Mouse (Mus musculus): ENCODE results near the gene Inca1. TPM values are rescaled to one million over a fixed set of nuclear protein-coding genes. Genes with fewer than 3 reads are reported as not detected.

The Inca1 gene
- polyA plus RNA-seq, 1 experiment from 2014 or later, result 0.99 TPM

DNA sequence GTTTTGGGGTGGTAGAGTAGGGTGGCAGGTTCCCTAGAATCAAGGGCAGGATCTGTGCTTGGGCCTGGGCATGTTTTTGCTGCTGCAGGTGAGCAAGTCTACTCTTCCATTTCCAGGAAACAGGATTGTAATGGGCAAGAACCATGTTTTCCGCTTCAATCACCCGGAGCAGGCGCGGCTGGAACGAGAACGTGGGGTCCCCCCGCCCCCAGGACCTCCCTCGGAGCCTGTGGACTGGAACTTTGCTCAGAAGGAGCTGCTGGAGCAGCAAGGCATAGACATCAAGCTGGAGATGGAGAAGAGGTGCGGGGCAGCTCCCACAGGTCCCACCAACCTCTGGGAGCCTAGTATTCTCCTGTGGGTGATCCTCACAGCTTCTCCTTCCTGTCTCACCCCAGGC is 24.8 kb upstream of the Inca1 start:
- Histone ChIP-seq H3K36me3 (peaks cover 88% of the 10 kb centered on the region), H3K9ac (no peak overlapping the region), H3K9me3 (replicated peaks) (no peaks in the 10 kb centered on the region), H3K27ac (no peak overlapping the region), H3K4me2 (replicated peaks) (no peak overlapping the region), H3K27me3 (no peaks in the 10 kb centered on the region), H3K4me3 (no peak overlapping the region), H3K4me1 (no peaks in the 10 kb centered on the region)
- ATAC-seq (ENCODE audit: low FRiP score), result no peak
- 92% methylated on average over 9 of the region's 9 CpGs for whole genome bisulfite sequencing

- peaks cover 91% of the 10 kb centered on the region for H3K36me3 ChIP-seq
Measured at GRCm38 (mm10) chr11:70721072-70721471, 21.1 kb upstream of the Inca1 start.

GRCm38 (mm10) chr11:70720567-70720966 is 20.6 kb upstream of the Inca1 start:
- H3K4me1 ChIP-seq, result no peaks in the 10 kb centered on the region
- no peaks in the 10 kb centered on the region for H3K9me3 ChIP-seq (replicated peaks)
- no peak overlapping the region for H3K4me3 ChIP-seq
- H3K36me3 ChIP-seq, result peaks cover 88% of the 10 kb centered on the region
- H3K4me2 ChIP-seq (replicated peaks), result no peak overlapping the region
- H3K27ac ChIP-seq, result no peak overlapping the region
- ATAC-seq (ENCODE audit: low FRiP score), result no peak
- H3K27me3 ChIP-seq, result no peaks in the 10 kb centered on the region
- no peak overlapping the region for H3K9ac ChIP-seq
- WGBS, result 93% methylated on average over 3 of the region's 3 CpGs

More at GRCm38 (mm10) chr11:70721072-70721471, 21.1 kb upstream of the Inca1 start:
- Histone ChIP-seq H3K4me1 (no peaks in the 10 kb centered on the region), H3K27ac (no peak overlapping the region), H3K27me3 (no peaks in the 10 kb centered on the region), H3K9me3 (replicated peaks) (no peaks in the 10 kb centered on the region), H3K4me3 (no peak overlapping the region), H3K4me2 (replicated peaks) (no peak overlapping the region), H3K9ac (no peak overlapping the region)
- WGBS, result 95% methylated on average over 3 of the region's 3 CpGs
- no peak for ATAC-seq (ENCODE audit: low FRiP score)

GRCm38 (mm10) chr11:70718481-70718880 is 18.5 kb upstream of the Inca1 start:
- no peaks in the 10 kb centered on the region for H3K27me3 ChIP-seq
- 83% methylated on average over 5 of the region's 5 CpGs for WGBS
- no peak overlapping the region for H3K4me2 ChIP-seq (replicated peaks)
- no peak overlapping the region for H3K9ac ChIP-seq
- no peak for ATAC-seq (ENCODE audit: low FRiP score)
- H3K4me1 ChIP-seq, result no peaks in the 10 kb centered on the region
- H3K36me3 ChIP-seq, result peaks cover 67% of the 10 kb centered on the region
- H3K27ac ChIP-seq, result no peak overlapping the region
- H3K4me3 ChIP-seq, result no peak overlapping the region
- H3K9me3 ChIP-seq (replicated peaks), result no peaks in the 10 kb centered on the region

GRCm38 (mm10) chr11:70715832-70716231 is 15.9 kb upstream of the Inca1 start:
- no peaks in the 10 kb centered on the region for H3K27me3 ChIP-seq
- H3K27ac ChIP-seq, result no peak overlapping the region
- no peaks in the 10 kb centered on the region for H3K9me3 ChIP-seq (replicated peaks)
- H3K4me1 ChIP-seq, result no peaks in the 10 kb centered on the region
- no peak overlapping the region for H3K4me3 ChIP-seq
- H3K9ac ChIP-seq, result no peak overlapping the region
- peaks cover 66% of the 10 kb centered on the region for H3K36me3 ChIP-seq
- ATAC-seq (ENCODE audit: low FRiP score), result no peak
- H3K4me2 ChIP-seq (replicated peaks), result no peak overlapping the region
- WGBS, result 91% methylated on average over 6 of the region's 6 CpGs

DNA sequence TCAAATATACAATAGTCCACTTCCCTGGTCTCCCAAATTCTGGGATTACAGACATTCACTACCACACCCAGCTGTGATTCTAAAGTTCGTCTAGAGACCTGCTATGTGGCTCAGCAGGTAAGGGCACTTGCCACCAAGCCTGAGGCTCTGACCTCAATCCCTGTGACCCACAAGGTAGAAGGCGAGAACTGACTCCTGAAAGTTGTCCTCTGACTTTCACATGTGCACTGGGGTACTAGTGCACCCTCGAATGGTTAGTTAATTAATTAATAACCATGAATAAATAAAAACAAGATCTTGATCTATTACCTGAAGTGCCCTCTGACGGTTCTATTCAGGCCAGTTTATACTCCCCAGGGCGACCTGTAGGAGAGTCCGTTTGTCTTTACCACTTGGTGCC is 13.3 kb upstream of the Inca1 start:
- no peaks in the 10 kb centered on the region for H3K4me1 ChIP-seq
- H3K27ac ChIP-seq, result no peak overlapping the region
- no peak for ATAC-seq (ENCODE audit: low FRiP score)
- no peaks in the 10 kb centered on the region for H3K9me3 ChIP-seq (replicated peaks)
- H3K9ac ChIP-seq, result no peak overlapping the region
- 89% methylated on average over 6 of the region's 6 CpGs for WGBS
- peaks cover 61% of the 10 kb centered on the region for H3K36me3 ChIP-seq
- H3K4me3 ChIP-seq, result no peak overlapping the region
- H3K27me3 ChIP-seq, result no peaks in the 10 kb centered on the region
- H3K4me2 ChIP-seq (replicated peaks), result no peak overlapping the region

DNA sequence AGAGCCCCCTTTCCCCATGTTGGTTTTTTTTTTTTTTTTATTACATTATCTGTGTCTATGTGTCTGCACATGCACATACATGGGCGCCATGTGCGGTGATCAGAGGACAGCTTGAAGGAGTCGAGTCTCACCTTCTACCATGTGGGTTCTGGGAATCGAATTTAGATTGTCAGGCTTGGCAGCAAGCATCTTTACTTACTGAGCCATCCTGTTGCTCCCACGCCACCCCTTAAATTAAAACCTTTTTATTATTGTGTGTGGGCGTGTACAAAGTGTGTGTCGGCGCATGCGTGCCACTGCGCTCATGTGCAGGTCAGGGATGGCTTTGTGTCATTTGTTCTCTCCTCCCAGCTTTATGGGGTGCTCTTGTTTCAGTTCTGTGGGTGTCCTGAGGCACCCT is 11.1 kb upstream of the Inca1 start:
- H3K4me1 ChIP-seq, result no peaks in the 10 kb centered on the region
- no peaks in the 10 kb centered on the region for H3K27me3 ChIP-seq
- H3K4me3 ChIP-seq, result no peak overlapping the region
- H3K36me3 ChIP-seq, result peaks cover 62% of the 10 kb centered on the region
- no peak overlapping the region for H3K4me2 ChIP-seq (replicated peaks)
- no peaks in the 10 kb centered on the region for H3K9me3 ChIP-seq (replicated peaks)
- ATAC-seq (ENCODE audit: low FRiP score), result no peak
- WGBS, result 96% methylated on average over 10 of the region's 10 CpGs
- no peak overlapping the region for H3K27ac ChIP-seq
- no peak overlapping the region for H3K9ac ChIP-seq

DNA sequence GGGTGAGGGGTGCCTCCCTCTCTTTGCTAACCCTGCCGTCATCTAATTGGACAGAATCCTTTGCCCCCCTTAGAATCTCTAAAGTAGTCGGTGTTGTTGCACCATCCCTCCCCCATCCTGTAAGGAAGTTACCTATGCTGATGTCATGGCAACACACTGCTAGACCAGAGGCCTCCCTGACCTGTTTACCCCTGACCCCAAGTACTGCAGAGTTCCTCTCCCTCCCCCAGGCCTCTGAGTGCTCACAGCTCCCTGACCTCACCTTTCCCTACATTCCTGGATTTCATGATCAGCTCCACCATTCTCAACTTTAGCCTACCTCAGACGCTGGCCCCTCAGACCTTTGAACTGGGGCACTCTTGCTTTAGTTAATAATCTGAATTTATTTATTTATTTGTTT is 6.2 kb upstream of the Inca1 start:
- H3K27ac ChIP-seq, result no peak overlapping the region
- 91% methylated on average over 3 of the region's 3 CpGs for WGBS
- peaks cover 18% of the 10 kb centered on the region for H3K4me1 ChIP-seq
- H3K4me2 ChIP-seq (replicated peaks), result no peak overlapping the region
- H3K4me3 ChIP-seq, result no peak overlapping the region
- no peak overlapping the region for H3K9ac ChIP-seq
- no peak for ATAC-seq (ENCODE audit: low FRiP score)
- peaks cover 68% of the 10 kb centered on the region for H3K36me3 ChIP-seq
- H3K9me3 ChIP-seq (replicated peaks), result no peaks in the 10 kb centered on the region
- no peaks in the 10 kb centered on the region for H3K27me3 ChIP-seq

- no peak overlapping the region for H3K4me3 ChIP-seq
- H3K9me3 ChIP-seq (replicated peaks), result no peaks in the 10 kb centered on the region
- no peak for ATAC-seq (ENCODE audit: low FRiP score)
- no peak overlapping the region for H3K27ac ChIP-seq
- no peaks in the 10 kb centered on the region for H3K27me3 ChIP-seq
- 0 out of 2 replicates have a peak overlapping the region, but pooled peaks have one; percentile 35 for H3K9ac ChIP-seq
- H3K4me1 ChIP-seq, result peaks cover 27% of the 10 kb centered on the region
- H3K36me3 ChIP-seq, result peaks cover 40% of the 10 kb centered on the region
- no peak overlapping the region; the same call in 1 of the 2 replicates for H3K4me2 ChIP-seq (replicated peaks)
- whole genome bisulfite sequencing, result 84% methylated on average over 6 of the region's 6 CpGs
Measured at GRCm38 (mm10) chr11:70702781-70703180, 2.8 kb upstream of the Inca1 start.

DNA sequence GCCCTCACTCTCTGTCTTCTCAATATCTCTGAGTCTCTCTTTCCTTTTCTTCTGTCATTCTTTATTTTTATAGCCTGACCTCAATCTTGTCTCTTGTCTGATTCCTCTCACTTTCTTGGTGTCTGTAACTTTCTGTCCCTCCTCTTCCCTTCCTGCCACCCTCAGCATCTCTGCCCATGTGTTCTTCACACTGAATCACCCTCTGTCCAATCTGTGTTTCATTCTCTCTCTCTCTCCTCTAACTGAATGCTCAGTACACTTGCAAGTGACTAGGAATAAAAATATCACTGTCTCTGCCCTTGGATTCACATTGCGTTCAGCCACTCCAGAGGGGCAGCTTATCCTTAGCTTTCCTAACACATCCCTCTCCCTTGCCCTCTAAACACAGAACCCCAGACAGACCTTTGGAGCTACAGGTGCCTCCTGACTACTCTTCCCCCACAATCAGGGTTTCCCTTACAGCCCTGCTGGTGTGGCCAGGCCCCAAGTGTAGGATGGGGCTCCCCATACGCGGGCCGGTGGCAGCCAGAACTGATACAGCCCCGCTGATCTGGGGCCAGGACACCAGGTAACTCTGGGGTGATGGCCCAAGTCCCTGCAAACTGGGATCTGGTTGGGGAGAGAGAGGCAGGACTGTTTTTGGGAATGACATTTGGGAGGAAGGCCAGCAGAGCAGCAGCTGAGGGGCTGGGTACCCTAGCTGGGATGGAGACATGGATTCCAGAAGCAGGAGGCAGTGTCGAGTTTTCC is 2.2 kb upstream of the Inca1 start:
- peak overlapping the region; percentile 35 for H3K9ac ChIP-seq

GRCm38 (mm10) chr11:70701221-70701955 is 1.4 kb upstream of the Inca1 start:
- 13% methylated on average over 10 of the region's 10 CpGs for WGBS
- H3K4me1 ChIP-seq, result peaks cover 27% of the 10 kb centered on the region
- H3K9ac ChIP-seq, result peak overlapping the region; percentile 91
- peaks cover 26% of the 10 kb centered on the region for H3K36me3 ChIP-seq
- H3K4me2 ChIP-seq (replicated peaks), result peak overlapping the region; percentile 74
- H3K27ac ChIP-seq, result no peak overlapping the region
- no peaks in the 10 kb centered on the region for H3K9me3 ChIP-seq (replicated peaks)
- ATAC-seq (ENCODE audit: low FRiP score), result no peak
- peak overlapping the region; percentile 91 for H3K4me3 ChIP-seq
- H3K27me3 ChIP-seq, result no peaks in the 10 kb centered on the region

More for the DNA sequence above, 2.2 kb upstream of the Inca1 start:
- H3K4me2 ChIP-seq (replicated peaks), result peak overlapping the region; percentile 74
- 80% methylated on average over 6 of the region's 6 CpGs for WGBS
- no peaks in the 10 kb centered on the region for H3K9me3 ChIP-seq (replicated peaks)
- H3K27me3 ChIP-seq, result no peaks in the 10 kb centered on the region
- ATAC-seq (ENCODE audit: low FRiP score), result no peak
- H3K36me3 ChIP-seq, result peaks cover 34% of the 10 kb centered on the region
- peaks cover 27% of the 10 kb centered on the region for H3K4me1 ChIP-seq
- H3K4me3 ChIP-seq, result peak overlapping the region; percentile 91
- H3K27ac ChIP-seq, result no peak overlapping the region

DNA sequence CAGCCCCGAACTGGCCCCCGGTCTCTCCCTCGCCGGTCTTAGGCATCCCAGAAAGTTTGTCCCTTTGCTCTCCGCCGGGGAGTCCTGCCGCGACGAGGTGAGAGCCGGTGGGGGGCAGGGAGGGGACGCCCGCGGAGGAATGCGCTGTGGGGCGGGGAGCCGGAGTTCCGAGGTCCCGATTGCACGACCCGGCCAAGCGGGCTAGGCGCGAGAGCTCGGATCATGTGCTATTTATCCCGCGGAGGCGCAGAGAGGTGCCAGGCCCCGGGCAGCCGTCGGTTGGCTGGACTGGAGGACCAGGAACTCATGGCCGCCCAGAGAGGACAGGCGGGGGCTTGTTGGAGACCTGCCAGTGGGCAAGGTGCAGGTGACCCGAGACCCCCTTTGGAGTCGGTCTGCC is 658 bp upstream of the Inca1 start:
- peak overlapping the region; percentile 89 for H3K27ac ChIP-seq
- H3K9ac ChIP-seq, result peak overlapping the region; percentile 91
- peak; percentile 55 for ATAC-seq (ENCODE audit: low FRiP score)
- peak overlapping the region; percentile 74 for H3K4me2 ChIP-seq (replicated peaks)
- H3K27me3 ChIP-seq, result no peaks in the 10 kb centered on the region
- H3K4me3 ChIP-seq, result peak overlapping the region; percentile 91
- H3K4me1 ChIP-seq, result peaks cover 27% of the 10 kb centered on the region
- peaks cover 18% of the 10 kb centered on the region for H3K36me3 ChIP-seq
- WGBS, result under 1% methylated on average over 32 of the region's 34 CpGs
- no peaks in the 10 kb centered on the region for H3K9me3 ChIP-seq (replicated peaks)
